Mouse (Mus musculus) liver, adult 2 months (tissue): ENCODE data around the gene Gck.

Experiments
- CTCF ChIP-seq: fragments of 200-500 bp; IDR thresholded peaks from 2 replicates; pipeline ENCODE4 v1.5.1; 2011; ENCODE audit warnings: low read depth, low read length, control low read depth
- POLR2A ChIP-seq: fragments of 200-500 bp; IDR thresholded peaks from 2 replicates; pipeline ENCODE4 v1.6.1; 2011; ENCODE audit warnings: low read length, control low read depth; ENCODE audit not compliant: insufficient read depth; ENCODE audit errors: extremely low read depth

DNA sequence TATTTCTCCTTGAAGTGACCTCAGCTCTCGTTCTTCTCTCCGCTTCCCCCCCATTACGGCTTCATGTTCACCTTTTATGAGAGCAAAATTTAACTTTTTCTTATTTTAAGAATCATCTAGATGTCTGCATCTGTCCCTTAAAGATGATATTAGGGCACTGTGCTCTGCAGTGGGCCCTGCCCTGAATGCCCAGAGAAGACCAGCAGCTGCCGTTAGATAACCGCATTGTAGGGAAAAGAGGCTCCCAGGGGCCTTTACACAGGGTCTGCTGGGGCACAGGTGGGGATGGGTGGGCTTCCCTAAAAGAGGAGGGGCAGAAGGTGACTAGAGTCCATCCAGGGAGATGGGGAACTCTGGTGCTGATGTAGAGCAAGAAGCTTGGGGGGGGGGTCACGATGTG, 56.1 kb downstream of the Gck start:
- TF ChIP-seq CTCF (no peak), POLR2A (no peak)
